Mouse (Mus musculus) ES-E14 (cell line): ENCODE measurements around the gene Mast4.

Experiments used
- MAFK ChIP-seq: IDR thresholded peaks from 2 replicates; pipeline ENCODE4 v1.6.1; 2014; ENCODE audit warnings: mild to moderate bottlenecking, low read depth, low read length, inconsistent platforms; ENCODE audit not compliant: insufficient read depth
- ZC3H11A ChIP-seq: IDR thresholded peaks from 2 replicates; pipeline ENCODE4 v1.6.1; 2012; ENCODE audit warnings: low read depth, mild to moderate bottlenecking, inconsistent platforms, low read length, borderline replicate concordance
- ZNF384 ChIP-seq: IDR thresholded peaks from 2 replicates; pipeline ENCODE4 v1.6.1; 2012; ENCODE audit warnings: low read depth, low read length, inconsistent platforms

DNA sequence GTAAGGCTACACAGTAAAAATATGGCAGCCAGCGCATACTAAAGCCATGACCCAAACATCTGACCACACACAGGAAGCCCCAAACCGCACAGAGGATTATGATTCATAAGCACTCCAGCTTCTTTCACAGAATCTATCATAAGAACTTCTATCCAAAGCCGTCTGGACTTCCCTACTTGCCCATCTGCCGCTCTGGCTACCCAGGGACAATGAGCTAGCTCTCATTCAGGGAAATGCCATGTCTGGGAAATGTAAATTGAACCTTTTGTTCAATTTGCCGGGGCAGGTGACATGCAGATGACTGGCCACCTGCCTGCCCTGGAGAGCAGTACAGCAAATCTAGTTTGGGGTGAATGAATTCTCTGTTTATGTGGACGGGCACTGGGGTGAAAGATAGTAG lies 438.4 kb downstream of the Mast4 start:
- no peak for TF ChIP-seq MAFK
- no peak for TF ChIP-seq ZC3H11A
- no peak for TF ChIP-seq ZNF384
